Mouse (Mus musculus) stomach, embryonic 14.5 days (tissue): Measurements from ENCODE around the gene Zfp865. TPM values are rescaled to one million over a fixed set of nuclear protein-coding genes. Genes with fewer than 3 reads are reported as not detected.
A peak's percentile ranks its signal among the peaks of the same experiment; 100 is the strongest.

Experiments
- ATAC-seq: fragments of 200-750 bp; cut with Nextera tagmentation; 2 replicates; pipeline ENCODE4 v1.8.0; 2017; ENCODE audit warnings: low read depth, moderate TSS enrichment; ENCODE audit not compliant: insufficient number of reproducible peaks, insufficient read depth, low FRiP score
- H3K27ac ChIP-seq: fragments of 300-500 bp; sonication (generic); 2 replicates; pipeline ENCODE4 v1.5.1; 2014; ENCODE audit warnings: mild to moderate bottlenecking, low read length, moderate library complexity, mixed read lengths
- H3K27me3 ChIP-seq: fragments of 300-500 bp; sonication (generic); 2 replicates; pipeline ENCODE4 v1.6.1; 2014; ENCODE audit warnings: low read length, control low read depth, mixed read lengths; ENCODE audit not compliant: control insufficient read depth, insufficient read depth
- H3K36me3 ChIP-seq: fragments of 300-500 bp; sonication (generic); 2 replicates; pipeline ENCODE4 v1.6.1; 2014; ENCODE audit warnings: mild to moderate bottlenecking, control low read depth, low read length, moderate library complexity, mixed read lengths; ENCODE audit not compliant: control insufficient read depth, insufficient read depth
- H3K4me1 ChIP-seq: fragments of 300-500 bp; sonication (generic); 2 replicates; pipeline ENCODE4 v1.6.1; 2014; ENCODE audit warnings: low read length, control low read depth, mixed read lengths; ENCODE audit not compliant: control insufficient read depth, insufficient read depth
- H3K4me2 ChIP-seq: fragments of 300-500 bp; sonication (generic); replicated peaks from 2 replicates; pipeline ENCODE4 v1.6.1; 2014; ENCODE audit warnings: low read depth, low read length, control low read depth
- H3K4me3 ChIP-seq: fragments of 300-500 bp; sonication (generic); 2 replicates; pipeline ENCODE4 v1.5.1; 2014; ENCODE audit warnings: low read depth, low read length, control low read depth
- H3K9ac ChIP-seq: fragments of 300-500 bp; sonication (generic); replicated peaks from 2 replicates; pipeline ENCODE4 v1.6.1; 2014; ENCODE audit warnings: low read depth, mild to moderate bottlenecking, control low read depth, low read length, moderate library complexity, mixed read lengths
- H3K9me3 ChIP-seq: fragments of 300-500 bp; sonication (generic); 2 replicates; pipeline ENCODE4 v1.6.1; 2016; ENCODE audit warnings: low read depth, low read length, control low read depth; ENCODE audit not compliant: control insufficient read depth
- WGBS: fragments of 180-500 bp; shearing (Covaris S2); extraction: QIAGEN DNeasy Blood & Tissue Kit; methylation state at CpG from one replicate; pipeline ENCODE4 v1.1.7; 2014; 5-methylcytosine and 5-hydroxymethylcytosine counted together
- polyA plus RNA-seq: library from polyadenylated mRNA; unstranded; fragments of >200 nt; fragmentation: Nextera tagmentation; extraction: Ambion mirVana; gene quantifications from 2 replicates; pipeline ENCODE4 v1.2.1, GENCODE M21; 2014

Zfp865 gene
- polyA plus RNA-seq, 1 experiment from 2014 or later, result 8.9 TPM

GRCm38 (mm10) chr7:5059421-5059820 is 39.2 kb downstream of the Zfp865 start:
- H3K36me3 ChIP-seq, result no peaks in the 10 kb centered on the region; the same call in 1 of the 2 replicates
- peaks cover 4% of the 10 kb centered on the region; the same call in 1 of the 2 replicates for H3K4me1 ChIP-seq
- 0 out of 2 replicates have a peak overlapping the region, but pooled peaks have one; percentile 63 for H3K4me3 ChIP-seq
- peaks cover 14% of the 10 kb centered on the region; the same call in 1 of the 2 replicates for H3K27me3 ChIP-seq
- WGBS, result 92% methylated on average over 12 of the region's 12 CpGs
- no peak overlapping the region for H3K4me2 ChIP-seq
- H3K27ac ChIP-seq, result peak overlapping the region; percentile 22; the same call in 1 of the 2 replicates
- H3K9me3 ChIP-seq, result no peaks in the 10 kb centered on the region
- H3K9ac ChIP-seq, result no peak overlapping the region
- no peak for ATAC-seq

GRCm38 (mm10) chr7:5060239-5060731 is 40.1 kb downstream of the Zfp865 start:
- Histone ChIP-seq H3K27ac (peak overlapping the region; percentile 95), H3K9ac (peak overlapping the region; percentile 73; the same call in 1 of the 2 replicates), H3K4me2 (peak overlapping the region; percentile 86), H3K4me3 (peak overlapping the region; percentile 63), H3K4me1 (peaks cover 4% of the 10 kb centered on the region; the same call in 1 of the 2 replicates), H3K27me3 (peaks cover 11% of the 10 kb centered on the region; the same call in 1 of the 2 replicates), H3K9me3 (no peaks in the 10 kb centered on the region), H3K36me3 (no peaks in the 10 kb centered on the region; the same call in 1 of the 2 replicates)
- WGBS, result 3% methylated on average over 27 of the region's 27 CpGs
- no peak for ATAC-seq

- ATAC-seq, result peak; percentile 86
- Histone ChIP-seq H3K27me3 (peaks cover 3% of the 10 kb centered on the region; the same call in 1 of the 2 replicates), H3K9ac (peak overlapping the region; percentile 73), H3K4me2 (peak overlapping the region; percentile 86), H3K27ac (peak overlapping the region; percentile 95), H3K4me1 (peaks cover 7% of the 10 kb centered on the region; the same call in 1 of the 2 replicates), H3K36me3 (no peaks in the 10 kb centered on the region; the same call in 1 of the 2 replicates), H3K9me3 (no peaks in the 10 kb centered on the region), H3K4me3 (peak overlapping the region; percentile 63)
- under 1% methylated on average over 60 of the region's 60 CpGs for WGBS
These were observed 41.0 kb downstream of the Zfp865 start for GRCm38 (mm10) chr7:5060944-5061773.

- WGBS, result under 1% methylated on average over 60 of the region's 65 CpGs
These were observed 41.7 kb downstream of the Zfp865 start, which contains the start of gene U2af2 for GRCm38 (mm10) chr7:5061774-5062359. U2af2 (plus strand) TSS chr7:5062143.

GRCm38 (mm10) chr7:5062360-5063001 is 42.3 kb downstream of the Zfp865 start:
- H3K4me2 ChIP-seq, result peak overlapping the region; percentile 86
- under 1% methylated on average over 50 of the region's 51 CpGs for WGBS
- H3K27me3 ChIP-seq, result peaks cover 2% of the 10 kb centered on the region; the same call in 1 of the 2 replicates
- peak overlapping the region; percentile 63 for H3K4me3 ChIP-seq
- H3K4me1 ChIP-seq, result peaks cover 7% of the 10 kb centered on the region; the same call in 1 of the 2 replicates
- no peaks in the 10 kb centered on the region for H3K9me3 ChIP-seq
- H3K9ac ChIP-seq, result peak overlapping the region; percentile 52
- H3K36me3 ChIP-seq, result peaks cover 12% of the 10 kb centered on the region
- H3K27ac ChIP-seq, result peak overlapping the region; percentile 95
- ATAC-seq, result peak; percentile 57

More at GRCm38 (mm10) chr7:5061774-5062359, 41.7 kb downstream of the Zfp865 start, which contains the start of gene U2af2:
- Histone ChIP-seq H3K4me3 (peak within 1 kb of the TSS; percentile 63), H3K36me3 (peaks cover 6% of the 10 kb centered on the region), H3K4me2 (peak within 1 kb of the TSS; percentile 86), H3K4me1 (peaks cover 7% of the 10 kb centered on the region; the same call in 1 of the 2 replicates), H3K27ac (peak within 1 kb of the TSS; percentile 95), H3K9me3 (no peaks in the 10 kb centered on the region), H3K27me3 (peaks cover 2% of the 10 kb centered on the region; the same call in 1 of the 2 replicates), H3K9ac (peak within 1 kb of the TSS; percentile 73)
- ATAC-seq, result peak; percentile 82

GRCm38 (mm10) chr7:5064886-5065285 is 44.7 kb downstream of the Zfp865 start:
- Histone ChIP-seq H3K27ac (no peak overlapping the region), H3K9me3 (no peaks in the 10 kb centered on the region), H3K36me3 (peaks cover 34% of the 10 kb centered on the region), H3K4me1 (peaks cover 7% of the 10 kb centered on the region; the same call in 1 of the 2 replicates), H3K9ac (no peak overlapping the region), H3K4me2 (no peak overlapping the region), H3K27me3 (no peaks in the 10 kb centered on the region), H3K4me3 (no peak overlapping the region)
- 91% methylated on average over 6 of the region's 6 CpGs for WGBS
- no peak for ATAC-seq

- Histone ChIP-seq H3K9me3 (no peaks in the 10 kb centered on the region), H3K27me3 (no peaks in the 10 kb centered on the region), H3K4me1 (no peaks in the 10 kb centered on the region), H3K4me3 (no peak overlapping the region), H3K9ac (no peak overlapping the region), H3K4me2 (no peak overlapping the region), H3K27ac (no peak overlapping the region), H3K36me3 (peaks cover 86% of the 10 kb centered on the region)
- WGBS, result 67% methylated on average over 1 of the region's 1 CpGs
- no peak for ATAC-seq
These were observed 53.4 kb downstream of the Zfp865 start for GRCm38 (mm10) chr7:5073586-5073985.

GRCm38 (mm10) chr7:5074984-5075383 is 54.8 kb downstream of the Zfp865 start:
- no peak overlapping the region for H3K4me2 ChIP-seq
- H3K9me3 ChIP-seq, result no peaks in the 10 kb centered on the region
- no peak overlapping the region for H3K27ac ChIP-seq
- no peak overlapping the region for H3K4me3 ChIP-seq
- ATAC-seq, result no peak
- 96% methylated on average over 5 of the region's 5 CpGs for WGBS
- H3K9ac ChIP-seq, result no peak overlapping the region
- no peaks in the 10 kb centered on the region for H3K27me3 ChIP-seq
- peaks cover 78% of the 10 kb centered on the region for H3K36me3 ChIP-seq
- no peaks in the 10 kb centered on the region for H3K4me1 ChIP-seq
